Mouse (Mus musculus) spleen, adult 12 weeks (tissue): Measurements from ENCODE around the gene Olfr531.

Source experiments
- DNase-seq: peaks from one replicate; pipeline ENCODE4 v3.0.0; 2022; ENCODE audit warnings: low spot score

Olfr531 gene

GRCm38 (mm10) chr7:140402818-140403217 is at the start of gene Olfr531:
Gene Olfr531, minus strand, starts transcription at chr7:140402918.
- no peak for DNase-seq

- no peak for DNase-seq
Measured at GRCm38 (mm10) chr7:140443141-140443540, 40.4 kb upstream of the Olfr531 start.

- DNase-seq, result no peak
Measured at GRCm38 (mm10) chr7:140421539-140421938, 18.8 kb upstream of the Olfr531 start, which contains the start of gene Olfr532. Gene Olfr532, minus strand, starts transcription at chr7:140421639.

GRCm38 (mm10) chr7:140376911-140377310 is 25.8 kb downstream of the Olfr531 start:
- no peak for DNase-seq

- DNase-seq, result no peak
Measured at GRCm38 (mm10) chr7:140376231-140376630, 26.5 kb downstream of the Olfr531 start, which contains the start of gene Olfr530. Gene Olfr530, minus strand, starts transcription at chr7:140376331.

- no peak for DNase-seq
Measured at GRCm38 (mm10) chr7:140374300-140374699, 28.4 kb downstream of the Olfr531 start.

- no peak for DNase-seq
Measured at GRCm38 (mm10) chr7:140361571-140361970, 41.1 kb downstream of the Olfr531 start, which contains the start of gene Olfr60. Gene Olfr60, minus strand, starts transcription at chr7:140361671.
